Mouse (Mus musculus) liver, postnatal 0 days (tissue): Measurements from ENCODE around the gene Saa3. TPM values are rescaled to one million over a fixed set of nuclear protein-coding genes. Genes with fewer than 3 reads are reported as not detected.
A peak's percentile ranks its signal among the peaks of the same experiment; 100 is the strongest.

Experiments used
- ATAC-seq: fragments of 200-750 bp; cut with Nextera tagmentation; 2 replicates; pipeline ENCODE4 v1.8.0; 2017; ENCODE audit warnings: mild to moderate bottlenecking, moderate library complexity
- DNase-seq: peaks from one replicate; pipeline ENCODE4 v3.0.0-alpha.2; 2016
- H3K27ac ChIP-seq: fragments of 300-500 bp; sonication (generic); 2 replicates; pipeline ENCODE4 v1.5.1; 2014; ENCODE audit warnings: antibody characterized with exemption, moderate library complexity, mild to moderate bottlenecking, low read depth
- H3K27me3 ChIP-seq: fragments of 300-500 bp; sonication (generic); 2 replicates; pipeline ENCODE4 v1.6.1; 2014; ENCODE audit warnings: low read length, control low read depth, mixed read lengths; ENCODE audit not compliant: insufficient read depth
- H3K36me3 ChIP-seq: fragments of 300-500 bp; sonication (generic); replicated peaks from 2 replicates; pipeline ENCODE4 v1.6.1; 2014; ENCODE audit warnings: mild to moderate bottlenecking, control low read depth, low read length, moderate library complexity, mixed read lengths; ENCODE audit not compliant: insufficient read depth
- H3K4me1 ChIP-seq: fragments of 300-500 bp; sonication (generic); 2 replicates; pipeline ENCODE4 v1.6.1; 2014; ENCODE audit warnings: antibody characterized with exemption, mild to moderate bottlenecking, control low read depth; ENCODE audit not compliant: insufficient read depth
- H3K4me2 ChIP-seq: fragments of 300-500 bp; sonication (generic); 2 replicates; pipeline ENCODE4 v1.6.1; 2014; ENCODE audit warnings: low read depth, mild to moderate bottlenecking, low read length, moderate library complexity, mixed read lengths
- H3K4me3 ChIP-seq: fragments of 300-500 bp; sonication (generic); 2 replicates; pipeline ENCODE4 v1.5.1; 2014; ENCODE audit warnings: low read depth, low read length
- H3K9ac ChIP-seq: fragments of 300-500 bp; sonication (generic); replicated peaks from 2 replicates; pipeline ENCODE4 v1.6.1; 2014; ENCODE audit warnings: mild to moderate bottlenecking, moderate library complexity
- H3K9me3 ChIP-seq: fragments of 300-500 bp; sonication (generic); 2 replicates; pipeline ENCODE4 v1.6.1; 2016; ENCODE audit warnings: mild to moderate bottlenecking, control low read depth, low read length, mixed read lengths
- CTCF ChIP-seq: sonication (generic); IDR thresholded peaks from 2 replicates; pipeline ENCODE4 v1.5.1; 2016; ENCODE audit warnings: antibody characterized with exemption, low read depth
- EP300 ChIP-seq: IDR thresholded peaks from 2 replicates; pipeline ENCODE4 v1.6.1; 2016; ENCODE audit warnings: antibody characterized with exemption, low read depth, mild to moderate bottlenecking
- WGBS: fragments of 180-500 bp; shearing (Covaris S2); extraction: QIAGEN DNeasy Blood & Tissue Kit; methylation state at CpG from one replicate; pipeline ENCODE4 v1.1.7; 2014; ENCODE audit not compliant: insufficient replicate concordance; 5-methylcytosine and 5-hydroxymethylcytosine counted together
- polyA plus RNA-seq: library from polyadenylated mRNA; unstranded; fragments of >200 nt; fragmentation: Nextera tagmentation; extraction: Ambion mirVana; gene quantifications from 2 replicates; pipeline ENCODE4 v1.2.1, GENCODE M21; 2015

Gene Saa3
- polyA plus RNA-seq, 1 experiment from 2014 or later: 5.4 TPM

- H3K27me3 ChIP-seq: no peaks in the 10 kb centered on the region
- no peak for TF ChIP-seq CTCF
- peak; percentile 76 for TF ChIP-seq EP300
- H3K9ac ChIP-seq: no peak overlapping the region
- no peaks in the 10 kb centered on the region for H3K36me3 ChIP-seq
- H3K9me3 ChIP-seq: no peaks in the 10 kb centered on the region
- WGBS: 50% methylated on average over 7 of the region's 7 CpGs
- DNase-seq (peak; percentile 66), ATAC-seq (peak; percentile 89)
- no peak overlapping the region for H3K4me2 ChIP-seq
- H3K4me3 ChIP-seq: no peak overlapping the region
- H3K27ac ChIP-seq: 0 out of 2 replicates have a peak overlapping the region, but pooled peaks have one; percentile 2
- peaks cover 5% of the 10 kb centered on the region for H3K4me1 ChIP-seq
Observed at GRCm38 (mm10) chr7:46719526-46719925, 4.0 kb upstream of the Saa3 start.

DNA sequence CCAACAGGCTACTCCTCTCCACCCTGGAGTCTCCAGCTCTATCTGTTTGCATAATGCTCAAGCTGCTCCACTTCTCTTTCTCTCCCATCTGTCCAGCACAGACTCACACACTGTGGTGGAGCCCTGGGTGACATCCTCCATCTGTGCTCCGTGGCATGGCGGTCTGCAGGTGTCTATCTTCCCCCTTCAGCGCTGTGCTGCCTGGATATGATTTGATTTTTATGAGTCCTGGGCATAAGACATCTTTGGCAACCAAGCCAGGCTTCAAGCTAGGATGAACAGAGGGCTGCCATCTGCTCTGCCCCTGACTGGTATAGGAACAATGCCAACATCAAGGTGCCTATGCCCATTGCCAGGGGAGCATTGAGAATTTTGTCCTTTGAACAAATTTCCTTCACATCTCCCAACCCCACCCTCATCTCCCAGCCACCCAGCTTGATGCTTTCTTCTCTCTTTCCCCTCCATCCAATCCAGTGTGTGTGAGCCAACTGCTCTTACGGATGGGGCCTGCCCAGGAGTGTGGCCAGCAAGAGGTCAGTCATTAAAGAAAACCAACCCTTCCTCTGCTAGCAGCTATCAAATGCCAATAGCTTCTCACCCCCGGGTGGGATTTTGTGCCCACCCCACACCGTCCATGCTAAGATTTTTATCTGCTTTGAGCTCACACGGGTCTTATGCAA is 3.2 kb upstream of the Saa3 start:
- WGBS: 56% methylated on average over 7 of the region's 7 CpGs
- no peak for DNase-seq
- peaks cover 5% of the 10 kb centered on the region for H3K4me1 ChIP-seq
- TF ChIP-seq CTCF (no peak), EP300 (no peak)
- H3K4me3 ChIP-seq: no peak overlapping the region
- no peaks in the 10 kb centered on the region for H3K9me3 ChIP-seq
- no peaks in the 10 kb centered on the region for H3K36me3 ChIP-seq
- H3K27me3 ChIP-seq: no peaks in the 10 kb centered on the region
- H3K4me2 ChIP-seq: no peak overlapping the region
- H3K9ac ChIP-seq: no peak overlapping the region
- H3K27ac ChIP-seq: no peak overlapping the region
- ATAC-seq: 0 out of 2 replicates have a peak, but pooled peaks have one; percentile 16

- no peak for ATAC-seq
- Histone ChIP-seq H3K27me3 (no peaks in the 10 kb centered on the region), H3K9ac (no peak overlapping the region), H3K9me3 (no peaks in the 10 kb centered on the region), H3K4me1 (peaks cover 5% of the 10 kb centered on the region), H3K4me3 (no peak overlapping the region), H3K4me2 (no peak overlapping the region), H3K27ac (no peak overlapping the region), H3K36me3 (no peaks in the 10 kb centered on the region)
- TF ChIP-seq CTCF: no peak
- TF ChIP-seq EP300: no peak
- 27% methylated on average over 5 of the region's 5 CpGs for WGBS
- DNase-seq: no peak
Observed at GRCm38 (mm10) chr7:46716897-46717296, 1.4 kb upstream of the Saa3 start.

DNA sequence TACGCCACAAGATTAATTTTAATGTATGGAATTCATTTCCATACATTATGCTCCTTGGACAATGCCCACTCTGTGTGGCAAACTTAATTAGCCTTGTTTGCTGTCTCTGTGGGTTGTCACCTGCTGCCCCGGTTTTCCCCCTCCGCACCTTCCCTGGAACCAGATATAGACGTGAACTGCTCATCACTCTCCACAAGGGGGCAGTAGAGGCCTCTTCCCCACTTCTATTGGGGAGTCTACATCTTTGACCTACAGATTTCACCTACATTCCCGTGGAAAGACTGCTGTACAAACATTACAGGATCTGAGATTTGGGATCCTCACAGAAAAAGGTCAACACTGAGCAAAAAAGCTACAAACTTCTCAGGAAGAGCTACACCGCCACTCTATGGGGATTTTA is 982 bp downstream of the Saa3 start:
- Histone ChIP-seq H3K4me1 (peaks cover 9% of the 10 kb centered on the region), H3K36me3 (no peaks in the 10 kb centered on the region), H3K4me3 (no peak overlapping the region), H3K9me3 (no peaks in the 10 kb centered on the region), H3K4me2 (no peak overlapping the region), H3K27me3 (no peaks in the 10 kb centered on the region), H3K27ac (no peak overlapping the region), H3K9ac (no peak overlapping the region)
- ATAC-seq (no peak), DNase-seq (peak; percentile 75)
- TF ChIP-seq EP300 (no peak), CTCF (peak; percentile 96)
- 25% methylated on average over 6 of the region's 6 CpGs for WGBS

DNA sequence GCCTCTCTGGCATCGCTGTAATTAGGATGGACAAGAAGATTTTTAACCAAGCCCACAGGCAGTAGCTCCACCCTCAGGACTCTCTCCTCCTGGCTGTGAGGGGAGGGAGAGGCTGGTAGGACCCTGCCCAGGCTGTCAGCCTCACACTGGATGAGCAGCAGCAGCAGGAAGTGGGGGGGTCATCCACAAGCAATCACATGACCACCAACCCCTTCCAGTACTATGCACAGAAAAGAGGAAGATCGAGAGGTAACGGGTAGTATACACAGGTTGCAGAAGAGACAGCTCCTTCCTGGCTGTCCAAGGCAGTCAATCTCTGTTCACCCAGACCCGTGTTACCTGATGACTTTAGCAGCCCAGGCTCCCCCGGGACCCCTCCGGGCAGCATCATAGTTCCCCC is 3.2 kb downstream of the Saa3 start:
- WGBS: 38% methylated on average over 6 of the region's 6 CpGs
- H3K4me3 ChIP-seq: no peak overlapping the region
- DNase-seq (no peak), ATAC-seq (no peak)
- no peaks in the 10 kb centered on the region for H3K9me3 ChIP-seq
- peaks cover 8% of the 10 kb centered on the region for H3K4me1 ChIP-seq
- no peaks in the 10 kb centered on the region for H3K27me3 ChIP-seq
- H3K4me2 ChIP-seq: no peak overlapping the region
- H3K36me3 ChIP-seq: peaks cover 1% of the 10 kb centered on the region; the same call in 1 of the 2 replicates
- TF ChIP-seq EP300: no peak
- no peak for TF ChIP-seq CTCF
- no peak overlapping the region for H3K27ac ChIP-seq
- H3K9ac ChIP-seq: no peak overlapping the region

- DNase-seq: peak; percentile 94
- peak; percentile 97 for ATAC-seq
- under 1% methylated on average over 38 of the region's 38 CpGs for WGBS
- peaks cover 8% of the 10 kb centered on the region for H3K4me1 ChIP-seq
- no peaks in the 10 kb centered on the region for H3K27me3 ChIP-seq
- peak within 1 kb of the TSS; percentile 69 for H3K27ac ChIP-seq
- H3K9ac ChIP-seq: peak within 1 kb of the TSS; percentile 83
- H3K9me3 ChIP-seq: no peaks in the 10 kb centered on the region
- peaks cover 11% of the 10 kb centered on the region for H3K36me3 ChIP-seq
- peak within 1 kb of the TSS; percentile 95 for H3K4me3 ChIP-seq
- TF ChIP-seq CTCF (peak; percentile 98), EP300 (no peak)
- peak within 1 kb of the TSS; percentile 76 for H3K4me2 ChIP-seq
Observed at GRCm38 (mm10) chr7:46710390-46710844, 5.1 kb downstream of the Saa3 start, which contains the start of gene Saal1. Saal1 (minus strand) TSS chr7:46710680.
